Mouse (Mus musculus) ovary, postnatal 14 days (tissue): ENCODE measurements around the gene Plekhj1.

Experiments used
- DNase-seq: peaks from one replicate; pipeline ENCODE4 v3.0.0; 2022; ENCODE audit warnings: low spot score

Gene Plekhj1

GRCm38 (mm10) chr10:80805925-80806324, 7.5 kb upstream of the Plekhj1 start:
- DNase-seq: peak; percentile 70

GRCm38 (mm10) chr10:80805322-80805721, 6.9 kb upstream of the Plekhj1 start:
- DNase-seq: no peak

- DNase-seq: no peak
Measured at GRCm38 (mm10) chr10:80804916-80805315, 6.5 kb upstream of the Plekhj1 start, which contains the start of gene Amh. TSS of gene Amh (plus strand) at chr10:80805243.

- DNase-seq: no peak
Measured at GRCm38 (mm10) chr10:80804340-80804739, 5.9 kb upstream of the Plekhj1 start.

- DNase-seq: no peak
Measured at GRCm38 (mm10) chr10:80802996-80803395, 4.6 kb upstream of the Plekhj1 start.

- no peak for DNase-seq
Measured at GRCm38 (mm10) chr10:80802204-80802912, 3.9 kb upstream of the Plekhj1 start.

- DNase-seq: no peak
Measured at GRCm38 (mm10) chr10:80799070-80799566, 692 bp upstream of the Plekhj1 start.

- no peak for DNase-seq
Measured at GRCm38 (mm10) chr10:80797186-80798149, 958 bp downstream of the Plekhj1 start.

- DNase-seq: no peak
Measured at GRCm38 (mm10) chr10:80796307-80796848, 2.0 kb downstream of the Plekhj1 start.

GRCm38 (mm10) chr10:80794750-80795149, 3.7 kb downstream of the Plekhj1 start:
- DNase-seq: no peak

- DNase-seq: no peak
Measured at GRCm38 (mm10) chr10:80793803-80794202, 4.6 kb downstream of the Plekhj1 start.

- DNase-seq: no peak
Measured at GRCm38 (mm10) chr10:80793033-80793784, 5.2 kb downstream of the Plekhj1 start.

GRCm38 (mm10) chr10:80792175-80793032, 6.0 kb downstream of the Plekhj1 start:
- DNase-seq: no peak

GRCm38 (mm10) chr10:80791476-80792174, 6.8 kb downstream of the Plekhj1 start:
- no peak for DNase-seq

- DNase-seq: no peak
Measured at GRCm38 (mm10) chr10:80790761-80791404, 7.5 kb downstream of the Plekhj1 start.

- DNase-seq: no peak
Measured at GRCm38 (mm10) chr10:80787517-80787916, 10.9 kb downstream of the Plekhj1 start.

- no peak for DNase-seq
Measured at GRCm38 (mm10) chr10:80785963-80786362, 12.5 kb downstream of the Plekhj1 start.

- DNase-seq: no peak
Measured at GRCm38 (mm10) chr10:80784871-80785270, 13.6 kb downstream of the Plekhj1 start.

- no peak for DNase-seq
Measured at GRCm38 (mm10) chr10:80784302-80784701, 14.1 kb downstream of the Plekhj1 start.

GRCm38 (mm10) chr10:80779565-80779964, 18.9 kb downstream of the Plekhj1 start:
- DNase-seq: no peak
